Mouse (Mus musculus) forebrain, embryonic 13.5 days (tissue): ENCODE data around the gene Rab4a. TPM values are rescaled to one million over a fixed set of nuclear protein-coding genes. Genes with fewer than 3 reads are reported as not detected.

Experiments
- ATAC-seq: fragments of 200-750 bp; cut with Nextera tagmentation; 2 replicates; pipeline ENCODE4 v1.8.0; 2017
- H3K27ac ChIP-seq: fragments of 300-500 bp; sonication (generic); 2 replicates; pipeline ENCODE4 v1.5.1; 2015; ENCODE audit warnings: inconsistent platforms, mild to moderate bottlenecking, moderate library complexity
- H3K27me3 ChIP-seq: fragments of 300-500 bp; sonication (generic); 2 replicates; pipeline ENCODE4 v1.6.1; 2015; ENCODE audit warnings: mild to moderate bottlenecking, inconsistent platforms
- H3K36me3 ChIP-seq: fragments of 300-500 bp; sonication (generic); 2 replicates; pipeline ENCODE4 v1.6.1; 2015; ENCODE audit warnings: mild to moderate bottlenecking, inconsistent platforms; ENCODE audit not compliant: poor library complexity, severe bottlenecking
- H3K4me1 ChIP-seq: fragments of 300-500 bp; sonication (generic); 2 replicates; pipeline ENCODE4 v1.6.1; 2015; ENCODE audit warnings: inconsistent platforms
- H3K4me2 ChIP-seq: fragments of 300-500 bp; sonication (generic); 2 replicates; pipeline ENCODE4 v1.6.1; 2015; ENCODE audit warnings: inconsistent platforms, mild to moderate bottlenecking, moderate library complexity
- H3K4me3 ChIP-seq: fragments of 300-500 bp; sonication (generic); 2 replicates; pipeline ENCODE4 v1.5.1; 2015; ENCODE audit warnings: mild to moderate bottlenecking, inconsistent platforms
- H3K9ac ChIP-seq: fragments of 300-500 bp; sonication (generic); 2 replicates; pipeline ENCODE4 v1.6.1; 2015; ENCODE audit warnings: mild to moderate bottlenecking, inconsistent platforms
- H3K9me3 ChIP-seq: fragments of 300-500 bp; sonication (generic); replicated peaks from 2 replicates; pipeline ENCODE4 v1.6.1; 2016; ENCODE audit warnings: inconsistent platforms
- WGBS: fragments of 180-500 bp; shearing (Covaris S2); methylation state at CpG from one replicate; pipeline ENCODE4 v1.1.7; 2015; 5-methylcytosine and 5-hydroxymethylcytosine counted together
- polyA plus RNA-seq: library from polyadenylated mRNA; unstranded; fragments of >200 nt; fragmentation: Nextera tagmentation; extraction: Ambion mirVana; gene quantifications from 2 replicates; pipeline ENCODE4 v1.2.1, GENCODE M21; 2015

Gene Rab4a
- polyA plus RNA-seq, 1 experiment from 2014 or later: 72.2 TPM

DNA sequence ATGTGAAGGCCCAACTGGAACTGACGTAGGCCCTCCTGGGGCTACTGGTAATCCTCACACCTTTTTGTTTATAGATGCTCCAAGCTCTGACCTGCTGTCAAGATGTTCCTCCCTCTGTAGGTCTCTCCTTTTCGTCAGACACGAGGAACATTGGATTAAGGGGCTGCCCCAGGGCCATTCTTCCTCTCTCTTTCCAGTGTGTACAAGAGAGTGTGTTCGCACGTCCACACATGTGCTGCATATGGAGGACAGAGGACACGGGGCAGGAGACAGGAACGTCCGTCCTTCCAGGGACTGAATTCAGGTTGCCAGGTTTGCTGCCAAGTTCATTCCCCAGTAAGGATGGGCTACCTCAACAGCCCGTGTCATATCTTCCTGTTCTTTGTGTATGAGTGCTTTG lies 16.3 kb upstream of the Rab4a start:
- ATAC-seq: no peak
- H3K27ac ChIP-seq: no peak overlapping the region
- no peaks in the 10 kb centered on the region for H3K36me3 ChIP-seq
- no peaks in the 10 kb centered on the region for H3K27me3 ChIP-seq
- no peak overlapping the region for H3K9ac ChIP-seq
- H3K4me3 ChIP-seq: no peak overlapping the region
- peaks cover 19% of the 10 kb centered on the region for H3K4me1 ChIP-seq
- WGBS: 78% methylated on average over 9 of the region's 9 CpGs
- no peaks in the 10 kb centered on the region for H3K9me3 ChIP-seq
- H3K4me2 ChIP-seq: no peak overlapping the region

GRCm38 (mm10) chr8:123789970-123790369 lies 15.8 kb upstream of the Rab4a start:
- peak; percentile 53 for ATAC-seq
- H3K4me2 ChIP-seq: no peak overlapping the region
- WGBS: under 1% methylated on average over 4 of the region's 4 CpGs

GRCm38 (mm10) chr8:123791101-123791844 lies 14.5 kb upstream of the Rab4a start:
- 13% methylated on average over 16 of the region's 16 CpGs for WGBS
- no peaks in the 10 kb centered on the region for H3K36me3 ChIP-seq
- peak; percentile 71; the same call in 1 of the 2 replicates for ATAC-seq
- H3K4me3 ChIP-seq: no peak overlapping the region
- peaks cover 19% of the 10 kb centered on the region for H3K4me1 ChIP-seq
- H3K9ac ChIP-seq: peak overlapping the region; percentile 8; the same call in 1 of the 2 replicates
- H3K27me3 ChIP-seq: no peaks in the 10 kb centered on the region
- H3K9me3 ChIP-seq: no peaks in the 10 kb centered on the region
- H3K27ac ChIP-seq: peak overlapping the region; percentile 87
- peak overlapping the region; percentile 17; the same call in 1 of the 2 replicates for H3K4me2 ChIP-seq

More at GRCm38 (mm10) chr8:123789970-123790369, 15.8 kb upstream of the Rab4a start:
- Histone ChIP-seq H3K27me3 (no peaks in the 10 kb centered on the region), H3K27ac (no peak overlapping the region), H3K36me3 (no peaks in the 10 kb centered on the region), H3K9me3 (no peaks in the 10 kb centered on the region), H3K4me1 (peaks cover 19% of the 10 kb centered on the region), H3K9ac (no peak overlapping the region), H3K4me3 (no peak overlapping the region)

DNA sequence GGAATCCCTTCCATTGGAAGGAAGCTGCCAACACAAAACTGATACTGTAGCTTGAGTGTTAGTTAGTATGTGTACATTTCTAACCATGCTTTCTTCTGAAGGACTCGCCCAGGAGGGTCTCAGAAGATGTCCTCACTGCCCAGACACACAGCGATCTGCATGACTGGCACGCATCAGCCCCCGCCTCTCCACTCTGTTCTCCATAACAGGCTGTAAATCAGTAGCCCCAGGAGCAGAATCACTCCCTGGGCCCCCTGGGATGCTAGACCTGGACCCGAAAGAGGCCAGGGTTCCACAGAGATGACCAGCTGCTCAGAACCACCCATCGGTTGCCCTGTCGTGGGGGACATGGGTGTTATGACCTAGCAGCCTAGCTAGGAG lies 13.9 kb upstream of the Rab4a start:
- no peaks in the 10 kb centered on the region for H3K9me3 ChIP-seq
- peaks cover 19% of the 10 kb centered on the region for H3K4me1 ChIP-seq
- peak overlapping the region; percentile 17; the same call in 1 of the 2 replicates for H3K4me2 ChIP-seq
- 57% methylated on average over 7 of the region's 7 CpGs for WGBS
- ATAC-seq: no peak
- no peak overlapping the region for H3K9ac ChIP-seq
- no peak overlapping the region for H3K4me3 ChIP-seq
- peak overlapping the region; percentile 87 for H3K27ac ChIP-seq
- H3K36me3 ChIP-seq: no peaks in the 10 kb centered on the region
- H3K27me3 ChIP-seq: no peaks in the 10 kb centered on the region

DNA sequence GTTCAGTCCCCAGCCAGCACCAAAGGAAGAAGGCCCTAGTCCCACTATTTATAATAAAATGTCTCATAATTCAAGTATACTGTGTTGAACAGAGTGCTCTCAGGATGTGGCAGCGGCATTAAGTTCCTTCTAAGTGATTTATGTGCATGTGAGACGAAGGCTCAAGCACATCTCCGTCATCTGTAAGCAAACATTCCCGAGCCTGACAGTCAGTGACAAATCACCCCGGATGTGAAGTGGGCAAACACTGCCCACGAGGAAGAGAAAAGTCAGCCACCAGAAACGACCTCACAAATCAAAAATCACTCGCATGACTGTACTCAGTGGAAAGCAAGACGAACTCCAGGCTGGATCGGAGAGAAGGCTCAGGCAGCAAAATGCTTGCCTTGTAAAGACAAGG lies 11.9 kb upstream of the Rab4a start:
- Histone ChIP-seq H3K4me3 (no peak overlapping the region), H3K9ac (no peak overlapping the region), H3K27me3 (no peaks in the 10 kb centered on the region), H3K4me1 (peaks cover 19% of the 10 kb centered on the region), H3K4me2 (no peak overlapping the region), H3K27ac (no peak overlapping the region), H3K36me3 (no peaks in the 10 kb centered on the region), H3K9me3 (no peaks in the 10 kb centered on the region)
- no peak for ATAC-seq
- WGBS: 76% methylated on average over 10 of the region's 10 CpGs

- Histone ChIP-seq H3K4me1 (peaks cover 19% of the 10 kb centered on the region), H3K27me3 (no peaks in the 10 kb centered on the region), H3K4me2 (no peak overlapping the region), H3K4me3 (no peak overlapping the region), H3K27ac (no peak overlapping the region), H3K9me3 (no peaks in the 10 kb centered on the region), H3K36me3 (no peaks in the 10 kb centered on the region), H3K9ac (no peak overlapping the region)
- 82% methylated on average over 4 of the region's 4 CpGs for WGBS
- no peak for ATAC-seq
These were observed 11.0 kb upstream of the Rab4a start for GRCm38 (mm10) chr8:123794766-123795165.

GRCm38 (mm10) chr8:123796758-123797157 lies 9.0 kb upstream of the Rab4a start:
- Histone ChIP-seq H3K4me3 (no peak overlapping the region), H3K4me2 (no peak overlapping the region), H3K9me3 (no peaks in the 10 kb centered on the region), H3K9ac (no peak overlapping the region), H3K27ac (no peak overlapping the region), H3K36me3 (no peaks in the 10 kb centered on the region), H3K4me1 (peaks cover 3% of the 10 kb centered on the region), H3K27me3 (no peaks in the 10 kb centered on the region)
- ATAC-seq: no peak
- WGBS: 54% methylated on average over 4 of the region's 4 CpGs

DNA sequence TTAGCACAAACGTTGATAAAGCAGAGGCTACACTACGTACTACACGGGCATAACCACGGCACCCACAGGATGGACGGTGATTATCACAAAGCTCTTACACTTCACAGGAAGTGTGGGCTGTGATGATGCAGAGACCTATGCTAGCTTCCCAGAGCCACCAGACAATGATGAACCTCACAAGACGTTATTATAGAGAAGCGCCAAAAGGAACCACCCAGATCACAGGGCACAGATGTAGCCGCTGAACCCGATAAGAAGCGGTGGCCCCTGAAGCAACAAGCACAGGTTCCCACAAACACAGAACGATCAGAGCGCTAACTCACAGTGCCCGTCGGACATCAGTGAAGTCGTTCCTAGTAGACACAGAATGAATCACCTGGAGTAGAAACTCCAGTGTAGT lies 7.9 kb upstream of the Rab4a start:
- H3K4me2 ChIP-seq: no peak overlapping the region
- H3K27me3 ChIP-seq: no peaks in the 10 kb centered on the region
- no peak overlapping the region for H3K4me3 ChIP-seq
- WGBS: 90% methylated on average over 15 of the region's 15 CpGs
- no peaks in the 10 kb centered on the region for H3K36me3 ChIP-seq
- no peaks in the 10 kb centered on the region for H3K9me3 ChIP-seq
- no peak overlapping the region for H3K27ac ChIP-seq
- no peaks in the 10 kb centered on the region for H3K4me1 ChIP-seq
- H3K9ac ChIP-seq: no peak overlapping the region
- ATAC-seq: no peak

- H3K4me1 ChIP-seq: no peaks in the 10 kb centered on the region
- H3K4me2 ChIP-seq: no peak overlapping the region
- no peak for ATAC-seq
- H3K27ac ChIP-seq: no peak overlapping the region
- H3K36me3 ChIP-seq: no peaks in the 10 kb centered on the region
- WGBS: 93% methylated on average over 6 of the region's 6 CpGs
- H3K9me3 ChIP-seq: no peaks in the 10 kb centered on the region
- H3K4me3 ChIP-seq: no peak overlapping the region
- H3K27me3 ChIP-seq: no peaks in the 10 kb centered on the region
- H3K9ac ChIP-seq: no peak overlapping the region
These were observed 6.4 kb upstream of the Rab4a start for GRCm38 (mm10) chr8:123799434-123799833.

DNA sequence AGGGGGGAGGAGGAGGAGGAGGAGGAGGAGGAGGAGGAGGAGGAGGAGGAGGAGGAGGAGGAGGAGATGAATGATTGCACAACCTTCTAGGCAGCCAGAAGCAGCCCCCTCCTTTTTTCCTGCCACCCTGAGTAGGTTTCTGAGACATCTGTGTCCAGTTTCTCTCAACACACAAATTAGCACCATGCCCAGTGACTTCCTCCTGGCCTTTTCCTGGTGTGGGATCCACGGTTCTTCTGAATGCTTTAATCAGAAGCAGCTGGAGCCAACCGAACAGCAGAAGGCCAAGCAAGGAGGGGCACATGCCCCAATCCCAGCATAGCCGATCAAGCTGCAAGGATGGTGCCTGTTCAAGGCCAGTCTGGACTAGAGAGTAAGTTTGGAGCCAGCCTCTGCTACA lies 5.9 kb upstream of the Rab4a start:
- Histone ChIP-seq H3K27me3 (no peaks in the 10 kb centered on the region), H3K9ac (no peak overlapping the region), H3K4me3 (no peak overlapping the region), H3K4me1 (no peaks in the 10 kb centered on the region), H3K4me2 (no peak overlapping the region), H3K36me3 (no peaks in the 10 kb centered on the region), H3K9me3 (no peaks in the 10 kb centered on the region), H3K27ac (no peak overlapping the region)
- 73% methylated on average over 3 of the region's 3 CpGs for WGBS
- no peak for ATAC-seq

DNA sequence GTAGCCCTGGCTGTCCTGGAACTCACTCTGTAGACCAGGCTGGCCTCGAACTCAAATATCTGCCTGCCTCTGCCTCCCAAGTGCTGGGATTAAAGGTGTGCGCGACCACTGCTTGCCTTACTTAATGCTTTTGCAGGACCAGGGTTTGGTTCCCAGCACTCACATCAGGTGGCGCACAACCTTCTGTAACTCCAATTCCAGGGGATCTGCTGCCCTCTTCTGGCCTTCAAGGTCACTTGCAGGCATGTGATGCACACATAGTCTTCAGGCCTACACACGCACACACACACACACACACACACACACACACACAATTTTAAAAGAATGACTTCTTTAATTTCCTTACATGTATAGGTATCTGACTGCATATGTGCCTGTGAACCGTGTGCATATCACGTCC lies 4.9 kb upstream of the Rab4a start:
- H3K27ac ChIP-seq: no peak overlapping the region
- peaks cover 6% of the 10 kb centered on the region for H3K4me1 ChIP-seq
- 91% methylated on average over 7 of the region's 7 CpGs for WGBS
- H3K27me3 ChIP-seq: no peaks in the 10 kb centered on the region
- no peaks in the 10 kb centered on the region for H3K9me3 ChIP-seq
- H3K4me3 ChIP-seq: no peak overlapping the region
- no peak for ATAC-seq
- no peak overlapping the region for H3K4me2 ChIP-seq
- H3K9ac ChIP-seq: no peak overlapping the region
- no peaks in the 10 kb centered on the region for H3K36me3 ChIP-seq

GRCm38 (mm10) chr8:123801538-123801937 lies 4.2 kb upstream of the Rab4a start:
- no peak for ATAC-seq
- H3K4me1 ChIP-seq: peaks cover 9% of the 10 kb centered on the region
- no peaks in the 10 kb centered on the region for H3K9me3 ChIP-seq
- 82% methylated on average over 2 of the region's 2 CpGs for WGBS
- H3K4me3 ChIP-seq: no peak overlapping the region
- H3K27me3 ChIP-seq: no peaks in the 10 kb centered on the region
- no peak overlapping the region for H3K27ac ChIP-seq
- no peak overlapping the region for H3K9ac ChIP-seq
- H3K4me2 ChIP-seq: no peak overlapping the region
- no peaks in the 10 kb centered on the region for H3K36me3 ChIP-seq

GRCm38 (mm10) chr8:123803639-123804038 lies 2.1 kb upstream of the Rab4a start:
- H3K4me1 ChIP-seq: peaks cover 29% of the 10 kb centered on the region
- no peak overlapping the region for H3K9ac ChIP-seq
- H3K9me3 ChIP-seq: no peaks in the 10 kb centered on the region
- H3K36me3 ChIP-seq: no peaks in the 10 kb centered on the region
- WGBS: 65% methylated on average over 1 of the region's 1 CpGs
- no peaks in the 10 kb centered on the region for H3K27me3 ChIP-seq
- H3K4me2 ChIP-seq: no peak overlapping the region
- ATAC-seq: no peak
- H3K27ac ChIP-seq: no peak overlapping the region
- no peak overlapping the region for H3K4me3 ChIP-seq
